Mouse (Mus musculus) stomach, embryonic 14.5 days (tissue): ENCODE measurements around the gene Fxyd3. TPM values are rescaled to one million over a fixed set of nuclear protein-coding genes. Genes with fewer than 3 reads are reported as not detected.

Source experiments
- ATAC-seq: fragments of 200-750 bp; cut with Nextera tagmentation; 2 replicates; pipeline ENCODE4 v1.8.0; 2017; ENCODE audit warnings: low read depth, moderate TSS enrichment; ENCODE audit not compliant: insufficient number of reproducible peaks, insufficient read depth, low FRiP score
- H3K27ac ChIP-seq: fragments of 300-500 bp; sonication (generic); 2 replicates; pipeline ENCODE4 v1.5.1; 2014; ENCODE audit warnings: mild to moderate bottlenecking, low read length, moderate library complexity, mixed read lengths
- H3K27me3 ChIP-seq: fragments of 300-500 bp; sonication (generic); 2 replicates; pipeline ENCODE4 v1.6.1; 2014; ENCODE audit warnings: low read length, control low read depth, mixed read lengths; ENCODE audit not compliant: control insufficient read depth, insufficient read depth
- H3K36me3 ChIP-seq: fragments of 300-500 bp; sonication (generic); 2 replicates; pipeline ENCODE4 v1.6.1; 2014; ENCODE audit warnings: mild to moderate bottlenecking, control low read depth, low read length, moderate library complexity, mixed read lengths; ENCODE audit not compliant: control insufficient read depth, insufficient read depth
- H3K4me1 ChIP-seq: fragments of 300-500 bp; sonication (generic); 2 replicates; pipeline ENCODE4 v1.6.1; 2014; ENCODE audit warnings: low read length, control low read depth, mixed read lengths; ENCODE audit not compliant: control insufficient read depth, insufficient read depth
- H3K4me2 ChIP-seq: fragments of 300-500 bp; sonication (generic); replicated peaks from 2 replicates; pipeline ENCODE4 v1.6.1; 2014; ENCODE audit warnings: low read depth, low read length, control low read depth
- H3K4me3 ChIP-seq: fragments of 300-500 bp; sonication (generic); 2 replicates; pipeline ENCODE4 v1.5.1; 2014; ENCODE audit warnings: low read depth, low read length, control low read depth
- H3K9ac ChIP-seq: fragments of 300-500 bp; sonication (generic); replicated peaks from 2 replicates; pipeline ENCODE4 v1.6.1; 2014; ENCODE audit warnings: low read depth, mild to moderate bottlenecking, control low read depth, low read length, moderate library complexity, mixed read lengths
- H3K9me3 ChIP-seq: fragments of 300-500 bp; sonication (generic); 2 replicates; pipeline ENCODE4 v1.6.1; 2016; ENCODE audit warnings: low read depth, low read length, control low read depth; ENCODE audit not compliant: control insufficient read depth
- WGBS: fragments of 180-500 bp; shearing (Covaris S2); extraction: QIAGEN DNeasy Blood & Tissue Kit; methylation state at CpG from one replicate; pipeline ENCODE4 v1.1.7; 2014; 5-methylcytosine and 5-hydroxymethylcytosine counted together
- polyA plus RNA-seq: library from polyadenylated mRNA; unstranded; fragments of >200 nt; fragmentation: Nextera tagmentation; extraction: Ambion mirVana; gene quantifications from 2 replicates; pipeline ENCODE4 v1.2.1, GENCODE M21; 2014

Gene Fxyd3
- polyA plus RNA-seq, 1 experiment from 2014 or later: 479 TPM

DNA sequence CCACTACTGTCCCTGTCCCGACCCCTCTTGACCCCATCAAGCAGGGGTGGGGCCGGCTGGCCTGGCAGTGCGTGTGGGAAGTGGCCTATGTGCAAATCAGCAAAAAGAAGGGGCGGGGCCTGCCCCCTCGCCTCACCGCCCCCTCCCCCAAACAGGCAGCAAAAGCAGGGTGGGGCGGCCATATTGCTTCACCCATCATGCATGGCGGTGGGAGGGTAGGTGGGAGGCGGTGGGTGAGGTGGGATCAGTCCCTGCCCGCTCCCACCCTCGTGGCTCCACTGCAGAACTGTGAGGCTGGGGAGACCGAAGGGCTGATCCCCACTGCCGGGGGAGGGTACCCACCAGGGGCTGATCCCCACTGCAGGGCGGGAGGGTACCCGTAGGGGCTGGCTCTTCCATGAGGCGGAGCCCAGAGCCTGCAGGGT lies 40.2 kb upstream of the Fxyd3 start:
- ATAC-seq: no peak
- Histone ChIP-seq H3K9me3 (no peaks in the 10 kb centered on the region), H3K27me3 (no peaks in the 10 kb centered on the region), H3K4me2 (no peak overlapping the region), H3K4me1 (0 out of 2 replicates have a peak, but pooled peaks cover 6% of the 10 kb centered on the region), H3K9ac (no peak overlapping the region), H3K36me3 (no peaks in the 10 kb centered on the region), H3K27ac (no peak overlapping the region), H3K4me3 (no peak overlapping the region)
- 46% methylated on average over 15 of the region's 16 CpGs for WGBS

DNA sequence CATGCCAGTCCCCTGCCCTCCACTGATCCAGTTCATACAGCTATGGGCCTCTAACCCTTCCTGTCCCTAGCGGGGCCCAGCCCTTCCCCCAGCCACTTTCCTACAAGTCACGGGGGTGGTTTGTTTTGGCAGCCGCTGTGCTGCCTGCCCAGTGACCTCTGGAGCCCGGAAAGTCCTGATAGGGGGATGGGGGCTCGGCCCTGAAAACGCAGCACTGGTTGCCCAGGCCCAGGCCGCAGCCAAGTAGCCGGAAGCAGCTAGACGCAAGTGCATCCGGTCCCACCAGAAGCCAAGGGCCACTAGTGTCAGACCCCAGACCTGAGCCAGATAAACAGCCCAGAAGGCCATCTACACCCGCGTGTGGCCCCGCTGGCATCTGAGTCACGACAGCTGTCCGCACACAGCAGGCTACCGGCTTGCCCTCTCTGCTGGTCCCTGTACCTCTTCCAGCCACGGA lies 39.1 kb upstream of the Fxyd3 start:
- no peak overlapping the region for H3K9ac ChIP-seq
- H3K27me3 ChIP-seq: no peaks in the 10 kb centered on the region
- H3K4me3 ChIP-seq: no peak overlapping the region
- peak overlapping the region; percentile 37; the same call in 1 of the 2 replicates for H3K4me2 ChIP-seq
- peaks cover 10% of the 10 kb centered on the region; the same call in 1 of the 2 replicates for H3K4me1 ChIP-seq
- no peaks in the 10 kb centered on the region for H3K36me3 ChIP-seq
- H3K27ac ChIP-seq: peak overlapping the region; percentile 63; the same call in 1 of the 2 replicates
- ATAC-seq: peak; percentile 42
- 19% methylated on average over 17 of the region's 17 CpGs for WGBS
- no peaks in the 10 kb centered on the region for H3K9me3 ChIP-seq

DNA sequence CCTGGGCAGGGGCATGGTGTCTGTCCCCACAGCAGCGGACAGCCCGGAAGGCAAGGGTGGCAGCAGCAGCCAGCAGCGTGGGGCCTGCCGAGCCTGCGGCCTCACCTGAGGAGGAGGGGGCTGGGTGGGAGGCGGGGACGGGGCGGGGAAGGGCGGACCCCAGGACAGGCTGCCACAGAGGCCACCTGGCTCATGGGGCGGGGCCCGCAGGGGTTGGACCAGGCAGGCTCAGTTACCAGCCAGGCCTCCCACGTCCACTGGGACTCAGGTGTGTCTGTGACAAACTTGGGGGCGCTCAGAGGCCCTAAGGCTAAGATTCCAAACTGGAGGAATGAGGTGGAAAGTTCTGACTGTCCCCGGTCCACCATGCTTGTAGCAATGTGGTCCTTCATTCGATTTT lies 38.7 kb upstream of the Fxyd3 start, which contains the start of gene Hpn:
TSS of gene Hpn (minus strand) at position 109 of the 400 bp plus-strand sequence.
- peak within 1 kb of the TSS; percentile 37 for H3K4me2 ChIP-seq
- no peaks in the 10 kb centered on the region for H3K27me3 ChIP-seq
- 16% methylated on average over 15 of the region's 15 CpGs for WGBS
- ATAC-seq: peak; percentile 88
- H3K4me1 ChIP-seq: peaks cover 10% of the 10 kb centered on the region; the same call in 1 of the 2 replicates
- H3K9ac ChIP-seq: no peak within 1 kb of the TSS
- peak within 1 kb of the TSS; percentile 63; the same call in 1 of the 2 replicates for H3K27ac ChIP-seq
- no peaks in the 10 kb centered on the region for H3K9me3 ChIP-seq
- no peaks in the 10 kb centered on the region for H3K36me3 ChIP-seq
- H3K4me3 ChIP-seq: peak within 1 kb of the TSS; percentile 17

DNA sequence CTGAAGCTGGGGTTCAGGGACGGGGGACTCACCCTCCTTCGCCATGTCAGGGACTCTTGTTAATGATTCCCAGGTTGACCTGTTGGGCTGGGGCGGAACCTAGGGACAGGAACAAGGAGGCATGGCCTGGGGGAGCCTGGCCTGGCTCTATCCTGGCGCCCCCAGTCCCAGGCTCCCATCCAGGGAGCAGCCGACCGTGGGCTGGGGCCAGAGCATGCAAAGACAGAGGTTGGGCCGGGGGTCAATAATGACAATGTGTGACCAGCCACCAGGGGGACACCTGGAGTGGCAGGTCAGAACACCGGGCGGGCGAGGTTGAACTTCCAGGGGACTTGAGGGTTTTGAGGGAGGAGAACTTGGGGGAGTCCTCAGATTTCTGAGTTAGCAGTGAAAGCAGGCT lies 38.1 kb upstream of the Fxyd3 start:
- H3K27ac ChIP-seq: peak overlapping the region; percentile 63; the same call in 1 of the 2 replicates
- peak overlapping the region; percentile 17 for H3K4me3 ChIP-seq
- no peaks in the 10 kb centered on the region for H3K27me3 ChIP-seq
- ATAC-seq: peak; percentile 11; the same call in 1 of the 2 replicates
- 57% methylated on average over 10 of the region's 10 CpGs for WGBS
- H3K4me2 ChIP-seq: peak overlapping the region; percentile 37
- H3K9me3 ChIP-seq: no peaks in the 10 kb centered on the region
- peaks cover 10% of the 10 kb centered on the region; the same call in 1 of the 2 replicates for H3K4me1 ChIP-seq
- H3K9ac ChIP-seq: no peak overlapping the region
- no peaks in the 10 kb centered on the region for H3K36me3 ChIP-seq

- peaks cover 10% of the 10 kb centered on the region; the same call in 1 of the 2 replicates for H3K4me1 ChIP-seq
- H3K9ac ChIP-seq: no peak overlapping the region
- H3K27ac ChIP-seq: no peak overlapping the region
- no peak for ATAC-seq
- no peak overlapping the region for H3K4me3 ChIP-seq
- 82% methylated on average over 6 of the region's 6 CpGs for WGBS
- no peak overlapping the region for H3K4me2 ChIP-seq
- no peaks in the 10 kb centered on the region for H3K27me3 ChIP-seq
- H3K9me3 ChIP-seq: no peaks in the 10 kb centered on the region
- H3K36me3 ChIP-seq: no peaks in the 10 kb centered on the region
Measured at GRCm38 (mm10) chr7:31113800-31114199, 37.3 kb upstream of the Fxyd3 start.

- H3K4me2 ChIP-seq: no peak overlapping the region
- H3K36me3 ChIP-seq: no peaks in the 10 kb centered on the region
- H3K9me3 ChIP-seq: no peaks in the 10 kb centered on the region
- H3K9ac ChIP-seq: no peak overlapping the region
- no peak overlapping the region for H3K4me3 ChIP-seq
- H3K4me1 ChIP-seq: peaks cover 10% of the 10 kb centered on the region; the same call in 1 of the 2 replicates
- WGBS: 41% methylated on average over 4 of the region's 4 CpGs
- ATAC-seq: no peak
- H3K27me3 ChIP-seq: no peaks in the 10 kb centered on the region
- H3K27ac ChIP-seq: no peak overlapping the region
Measured at GRCm38 (mm10) chr7:31112036-31112435, 35.5 kb upstream of the Fxyd3 start.

GRCm38 (mm10) chr7:31110861-31111385 lies 34.4 kb upstream of the Fxyd3 start:
- WGBS: 76% methylated on average over 15 of the region's 15 CpGs
- no peak overlapping the region for H3K27ac ChIP-seq
- H3K9me3 ChIP-seq: no peaks in the 10 kb centered on the region
- H3K4me1 ChIP-seq: peaks cover 10% of the 10 kb centered on the region; the same call in 1 of the 2 replicates
- H3K36me3 ChIP-seq: no peaks in the 10 kb centered on the region
- no peak overlapping the region for H3K4me3 ChIP-seq
- no peak overlapping the region for H3K9ac ChIP-seq
- no peaks in the 10 kb centered on the region for H3K27me3 ChIP-seq
- no peak overlapping the region for H3K4me2 ChIP-seq
- no peak for ATAC-seq

- H3K27ac ChIP-seq: no peak overlapping the region
- H3K4me3 ChIP-seq: no peak overlapping the region
- ATAC-seq: no peak
- H3K4me1 ChIP-seq: peaks cover 4% of the 10 kb centered on the region; the same call in 1 of the 2 replicates
- H3K9ac ChIP-seq: no peak overlapping the region
- WGBS: 93% methylated on average over 5 of the region's 5 CpGs
- no peaks in the 10 kb centered on the region for H3K27me3 ChIP-seq
- no peak overlapping the region for H3K4me2 ChIP-seq
- no peaks in the 10 kb centered on the region for H3K36me3 ChIP-seq
- no peaks in the 10 kb centered on the region for H3K9me3 ChIP-seq
Measured at GRCm38 (mm10) chr7:31109796-31110195, 33.3 kb upstream of the Fxyd3 start.
